Mouse (Mus musculus): ENCODE measurements around the gene Cnn2.

DNA sequence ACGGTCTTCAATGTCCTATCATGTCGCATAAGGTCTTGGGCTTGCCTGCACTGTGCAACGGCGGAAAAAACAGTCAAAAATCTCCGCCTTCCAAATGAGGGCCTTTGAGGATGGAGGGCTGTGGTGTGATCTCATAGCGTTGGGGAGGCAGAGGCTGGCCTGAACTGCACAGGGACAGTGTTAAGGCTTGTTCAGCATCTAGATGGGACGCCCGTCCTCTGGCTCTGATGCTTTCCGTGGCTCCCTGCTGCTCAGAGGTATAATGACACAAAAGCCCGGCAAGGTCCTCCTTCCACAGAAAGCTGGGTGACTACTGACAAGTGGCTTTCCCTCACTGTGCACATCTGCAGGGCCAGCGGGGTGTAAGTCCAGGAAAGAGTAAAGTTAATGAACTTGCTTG, 31.8 kb downstream of the Cnn2 start:
- TF ChIP-seq CTCF (IDR thresholded peaks at IDR 0.05; ENCODE audit: low read depth) = no peak
- TF ChIP-seq EP300 (IDR thresholded peaks at IDR 0.05; ENCODE audit: low read depth) = no peak

Measured in liver, postnatal 0 days (tissue).